Mouse (Mus musculus): Measurements from ENCODE around the gene Pole4.

- no peak for TF ChIP-seq USF2 (conservative IDR thresholded peaks at IDR 0.05; ENCODE audit: low read depth, low read length)
- TF ChIP-seq IRF4 (IDR thresholded peaks at IDR 0.05; ENCODE audit: low read depth, low read length) = no peak
- TF ChIP-seq CTCF (conservative IDR thresholded peaks at IDR 0.05 in 1 of 2, IDR thresholded peaks at IDR 0.05 in 1 of 2; ENCODE audit: low read depth in 2 of 2, low read length in 2 of 2) = no peak
- no peak for TF ChIP-seq POLR2A (IDR thresholded peaks at IDR 0.05; ENCODE audit: low read depth, low read length)
- no peak for TF ChIP-seq ZNF384 (IDR thresholded peaks at IDR 0.05; ENCODE audit: low read depth, low read length)
- TF ChIP-seq TBP (conservative IDR thresholded peaks at IDR 0.05; ENCODE audit: low read depth, low read length) = no peak
- no peak for TF ChIP-seq ZMIZ1 (IDR thresholded peaks at IDR 0.05; ENCODE audit: low read depth, low read length)
- TF ChIP-seq SMC3 (IDR thresholded peaks at IDR 0.05; ENCODE audit: low read depth, low read length) = no peak
- TF ChIP-seq EP300 (IDR thresholded peaks at IDR 0.05; ENCODE audit: low read length) = no peak
- no peak for TF ChIP-seq MAFK (IDR thresholded peaks at IDR 0.05; ENCODE audit: insufficient replicate concordance, low read length)
- TF ChIP-seq POLR2AphosphoS2 (IDR thresholded peaks at IDR 0.05; ENCODE audit: low read depth, low read length) = no peak
- TF ChIP-seq MAX (IDR thresholded peaks at IDR 0.05; ENCODE audit: low read length) = no peak
- no peak for TF ChIP-seq KAT2A (IDR thresholded peaks at IDR 0.05; ENCODE audit: insufficient replicate concordance, low read length)
- no peak for TF ChIP-seq RAD21 (IDR thresholded peaks at IDR 0.05; ENCODE audit: low read depth, low read length)
Observed at GRCm38 (mm10) chr6:82707742-82708141, 2.6 kb upstream of the Pole4 start.
